Mouse (Mus musculus) NIH3T3 (cell line): Measurements from ENCODE around the gene Mettl8.
A peak's percentile ranks its signal among the peaks of the same experiment; 100 is the strongest.

Experiments used
- DNase-seq: peaks from one replicate; pipeline ENCODE4 v3.0.0-alpha.2; 2012; ENCODE audit warnings: low read depth

The Mettl8 gene

GRCm38 (mm10) chr2:70932965-70933364 lies 122.4 kb downstream of the Mettl8 start:
- DNase-seq: no peak

GRCm38 (mm10) chr2:70930631-70931288 lies 124.6 kb downstream of the Mettl8 start:
- no peak for DNase-seq

- DNase-seq: no peak
These were observed 125.7 kb downstream of the Mettl8 start for GRCm38 (mm10) chr2:70929714-70930113.

- no peak for DNase-seq
These were observed 131.3 kb downstream of the Mettl8 start for GRCm38 (mm10) chr2:70924049-70924448.

GRCm38 (mm10) chr2:70922814-70923213 lies 132.6 kb downstream of the Mettl8 start:
- DNase-seq: no peak

- DNase-seq: no peak
These were observed 134.3 kb downstream of the Mettl8 start for GRCm38 (mm10) chr2:70920937-70921596.

- peak; percentile 74 for DNase-seq
These were observed 135.4 kb downstream of the Mettl8 start for GRCm38 (mm10) chr2:70919913-70920522.

GRCm38 (mm10) chr2:70918516-70918915 lies 136.9 kb downstream of the Mettl8 start:
- no peak for DNase-seq
